17 mouse cellular contexts compared by ENCODE assay signal in genomic region chr6:72001220-72001777, GRCm38 (mm10).
"Had no signal": no experiment of that assay in that cellular context is flagged by ENCODE, and none has a peak within 500 bp of the region (broad histone marks: within the 10 kb centered on the region; RNA-seq: fewer than 3 reads in every experiment).

No protein-coding gene starts in this region.

- H3K4me3 ChIP-seq: left cerebral cortex, adult 2 months; liver, embryonic 13.5 days; midbrain, embryonic 10.5 days; midbrain, embryonic 13.5 days; myocyte; neural tube, embryonic 13.5 days had no signal

- H3K27me3 ChIP-seq: midbrain, embryonic 13.5 days; neural tube, embryonic 13.5 days had no signal

- H3K9ac ChIP-seq: liver, embryonic 13.5 days; midbrain, embryonic 13.5 days; neural tube, embryonic 13.5 days had no signal

- H3K36me3 ChIP-seq: liver, embryonic 13.5 days; midbrain, embryonic 10.5 days; midbrain, embryonic 13.5 days; neural tube, embryonic 13.5 days had no signal

- H3K4me2 ChIP-seq: liver, embryonic 13.5 days; midbrain, embryonic 13.5 days; neural tube, embryonic 13.5 days had no signal

- H3K27ac ChIP-seq: kidney, postnatal 0 days; left cerebral cortex, adult 2 months; liver, embryonic 13.5 days; midbrain, embryonic 10.5 days; midbrain, embryonic 13.5 days; neural tube, embryonic 13.5 days; stomach, postnatal 0 days had no signal

- DNase-seq: kidney, postnatal 36 days; layer of hippocampus, postnatal 36 days; liver, embryonic 13.5 days; lung, adult 2 months; lung, postnatal 14 days; lung, postnatal 4 days; thymus, adult 2 months; thymus, postnatal 14 days; thymus, postnatal 4 days had no signal

- ATAC-seq: midbrain, embryonic 13.5 days; midbrain, embryonic 16.5 days had no signal

- H3K4me1 ChIP-seq: liver, embryonic 13.5 days; midbrain, embryonic 10.5 days; midbrain, embryonic 13.5 days; neural tube, embryonic 13.5 days had no signal

- H3K9me3 ChIP-seq: liver, embryonic 13.5 days; midbrain, embryonic 10.5 days; midbrain, embryonic 13.5 days; neural tube, embryonic 13.5 days had no signal
